Mouse (Mus musculus) heart, embryonic 10.5 days (tissue): ENCODE results near the gene Mcts2. TPM values are rescaled to one million over a fixed set of nuclear protein-coding genes. Genes with fewer than 3 reads are reported as not detected.

Experiments used
- DNase-seq: peaks from one replicate; pipeline ENCODE4 v3.0.0-alpha.2; 2017; ENCODE audit warnings: low spot score
- H3K27ac ChIP-seq: fragments of 300-500 bp; sonication (generic); 2 replicates; pipeline ENCODE4 v1.5.1; 2016; ENCODE audit warnings: mild to moderate bottlenecking
- H3K27me3 ChIP-seq: fragments of 300-500 bp; sonication (generic); 2 replicates; pipeline ENCODE4 v1.6.1; 2016; ENCODE audit warnings: mild to moderate bottlenecking; ENCODE audit not compliant: poor library complexity, insufficient read depth, severe bottlenecking
- H3K36me3 ChIP-seq: fragments of 300-500 bp; sonication (generic); 2 replicates; pipeline ENCODE4 v1.6.1; 2016; ENCODE audit warnings: mild to moderate bottlenecking, moderate library complexity
- H3K4me1 ChIP-seq: fragments of 300-500 bp; sonication (generic); 2 replicates; pipeline ENCODE4 v1.6.1; 2016; ENCODE audit warnings: mild to moderate bottlenecking
- H3K4me3 ChIP-seq: fragments of 300-500 bp; sonication (generic); 2 replicates; pipeline ENCODE4 v1.5.1; 2016; ENCODE audit warnings: mild to moderate bottlenecking, moderate library complexity
- H3K9me3 ChIP-seq: fragments of 300-500 bp; sonication (generic); 2 replicates; pipeline ENCODE4 v1.6.1; 2016; ENCODE audit warnings: mild to moderate bottlenecking, moderate library complexity
- WGBS: fragments of 180-500 bp; shearing (Covaris S2); methylation state at CpG from one replicate; pipeline ENCODE4 v1.1.7; 2016; 5-methylcytosine and 5-hydroxymethylcytosine counted together
- polyA plus RNA-seq: library from polyadenylated mRNA; unstranded; fragments of >200 nt; fragmentation: Nextera tagmentation; extraction: Ambion mirVana; gene quantifications from 2 replicates; pipeline ENCODE4 v1.2.1, GENCODE M21; 2016

The Mcts2 gene
- polyA plus RNA-seq, 1 experiment from 2014 or later = 33.2 TPM

DNA sequence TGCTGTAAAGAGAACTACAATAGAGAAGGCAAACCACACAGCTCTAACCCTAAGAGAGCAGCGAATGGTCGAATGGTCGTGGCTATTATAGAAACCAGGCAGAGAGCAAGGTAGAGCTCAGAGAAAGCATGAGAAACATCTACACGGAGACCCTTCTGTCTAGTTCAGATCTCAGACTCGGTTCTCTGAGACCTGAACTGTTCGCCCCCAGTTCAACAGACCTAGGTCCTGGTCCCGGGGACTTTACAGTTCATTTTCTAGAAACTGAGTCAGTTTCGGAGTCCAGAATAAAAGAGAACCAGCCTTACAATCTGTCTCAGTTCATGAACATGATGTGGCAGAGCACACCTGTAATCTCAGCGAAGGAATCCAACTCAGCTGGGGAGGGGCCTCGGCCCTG is 47.7 kb downstream of the Mcts2 start:
- peak overlapping the region; percentile 97 for H3K27ac ChIP-seq
- 12% methylated on average over 10 of the region's 10 CpGs for WGBS
- peaks cover 81% of the 10 kb centered on the region for H3K4me1 ChIP-seq
- H3K27me3 ChIP-seq = no peaks in the 10 kb centered on the region
- no peak for DNase-seq
- no peaks in the 10 kb centered on the region for H3K9me3 ChIP-seq
- peak overlapping the region; percentile 87 for H3K4me3 ChIP-seq
- peaks cover 8% of the 10 kb centered on the region for H3K36me3 ChIP-seq

DNA sequence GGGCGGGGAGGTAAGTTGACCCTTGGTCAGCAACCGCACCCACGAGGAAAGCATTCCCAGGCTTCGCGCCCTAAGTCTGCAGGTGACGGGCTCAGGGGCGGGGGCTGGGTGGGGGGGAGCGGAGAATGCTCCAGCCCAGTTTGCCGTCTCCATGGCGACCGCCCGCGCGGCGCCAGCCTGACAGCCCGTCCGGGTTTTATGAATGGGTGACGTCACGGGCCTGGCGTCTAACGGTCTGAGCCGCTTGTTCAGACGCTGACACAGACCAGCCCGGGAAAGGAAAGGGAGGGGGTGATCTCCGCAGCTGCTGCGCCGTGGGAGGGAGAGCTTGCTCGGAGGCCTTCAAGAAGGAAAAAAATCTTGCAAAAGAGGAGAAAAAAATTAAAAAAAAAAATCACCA is 48.1 kb downstream of the Mcts2 start:
- H3K4me1 ChIP-seq = peaks cover 81% of the 10 kb centered on the region
- WGBS = under 1% methylated on average over 28 of the region's 28 CpGs
- no peaks in the 10 kb centered on the region for H3K9me3 ChIP-seq
- H3K4me3 ChIP-seq = peak overlapping the region; percentile 87
- peak; percentile 98 for DNase-seq
- H3K36me3 ChIP-seq = peaks cover 8% of the 10 kb centered on the region
- no peaks in the 10 kb centered on the region for H3K27me3 ChIP-seq
- H3K27ac ChIP-seq = peak overlapping the region; percentile 97

DNA sequence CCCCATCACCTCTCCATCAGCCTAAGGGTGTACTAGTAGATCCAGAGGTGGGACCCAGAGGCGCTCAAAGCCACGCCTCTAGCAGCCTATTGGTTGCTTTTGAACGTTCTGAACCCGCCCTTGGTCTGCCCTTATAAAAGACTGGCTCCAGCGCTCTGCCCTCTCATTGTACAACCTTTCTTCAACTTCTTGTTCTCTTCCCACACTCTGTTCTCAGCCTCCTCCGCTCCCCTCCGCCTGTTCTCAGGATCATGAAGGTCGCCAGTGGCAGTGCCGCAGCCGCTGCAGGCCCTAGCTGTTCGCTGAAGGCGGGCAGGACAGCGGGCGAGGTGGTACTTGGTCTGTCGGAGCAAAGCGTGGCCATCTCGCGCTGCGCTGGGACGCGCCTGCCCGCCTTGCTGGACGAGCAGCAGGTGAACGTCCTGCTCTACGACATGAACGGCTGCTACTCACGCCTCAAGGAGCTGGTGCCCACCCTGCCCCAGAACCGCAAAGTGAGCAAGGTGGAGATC is 49.3 kb downstream of the Mcts2 start, which contains the start of gene Id1:
Id1 (plus strand) TSS at position 162 of the 512 bp plus-strand sequence.
- Histone ChIP-seq H3K4me1 (peaks cover 81% of the 10 kb centered on the region), H3K27me3 (no peaks in the 10 kb centered on the region), H3K27ac (peak within 1 kb of the TSS; percentile 97), H3K36me3 (peaks cover 8% of the 10 kb centered on the region), H3K4me3 (peak within 1 kb of the TSS; percentile 87), H3K9me3 (no peaks in the 10 kb centered on the region)
- WGBS = under 1% methylated on average over 28 of the region's 28 CpGs
- DNase-seq = peak; percentile 97

DNA sequence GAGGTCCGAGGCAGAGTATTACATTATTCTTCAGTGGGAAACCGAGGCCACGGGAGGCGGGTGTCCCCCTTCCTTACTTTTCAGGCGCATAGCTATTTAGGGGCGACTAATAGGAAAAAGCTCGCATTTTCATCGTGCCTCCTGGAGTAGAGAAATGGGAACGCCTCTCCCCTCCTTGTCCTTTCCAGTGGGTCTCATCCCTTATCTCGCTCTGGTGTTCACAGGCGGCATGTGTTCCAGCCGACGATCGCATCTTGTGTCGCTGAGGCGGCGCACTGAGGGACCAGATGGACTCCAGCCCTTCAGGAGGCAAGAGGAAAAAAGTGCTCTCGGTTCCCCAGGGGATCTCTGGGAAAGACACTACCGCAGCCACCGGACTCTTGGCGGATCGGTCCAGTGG is 49.9 kb downstream of the Mcts2 start:
- peak; percentile 86 for DNase-seq
- no peaks in the 10 kb centered on the region for H3K27me3 ChIP-seq
- H3K4me3 ChIP-seq = peak overlapping the region; percentile 87
- peaks cover 8% of the 10 kb centered on the region for H3K36me3 ChIP-seq
- under 1% methylated on average over 22 of the region's 22 CpGs for WGBS
- H3K9me3 ChIP-seq = no peaks in the 10 kb centered on the region
- H3K4me1 ChIP-seq = peaks cover 84% of the 10 kb centered on the region
- H3K27ac ChIP-seq = peak overlapping the region; percentile 97

Other genes starting within 250 kb of the Mcts2 start
- not detected in 2 replicates for gene Defb23, start 222.4 kb upstream of the Mcts2 start, polyA plus RNA-seq
- not detected in 2 replicates for gene Defb20, start 210.0 kb upstream of the Mcts2 start, polyA plus RNA-seq
- not detected in 2 replicates for gene Defb22, start 196.9 kb upstream of the Mcts2 start, polyA plus RNA-seq
- gene Defb26, start 175.3 kb upstream of the Mcts2 start, polyA plus RNA-seq = not detected in 2 replicates
- gene Defb28, start 168.8 kb upstream of the Mcts2 start, polyA plus RNA-seq = not detected in 2 replicates
- not detected in 2 replicates for gene Defb29, start 146.9 kb upstream of the Mcts2 start, polyA plus RNA-seq
- not detected in 2 replicates for gene Gm17416, start 117.7 kb upstream of the Mcts2 start, polyA plus RNA-seq
- gene Defb21, start 114.3 kb upstream of the Mcts2 start, polyA plus RNA-seq = not detected in 2 replicates
- 0.40 and 0.58 TPM in 2 replicates for gene Defb19, start 106.7 kb upstream of the Mcts2 start, polyA plus RNA-seq
- gene Defb45, start 87.6 kb upstream of the Mcts2 start, polyA plus RNA-seq = not detected in 2 replicates
- not detected in 2 replicates for gene Defb36, start 82.7 kb upstream of the Mcts2 start, polyA plus RNA-seq
- gene Defb25, start 64.0 kb upstream of the Mcts2 start, polyA plus RNA-seq = 0.67 TPM in 1 of 2 replicates, not detected in the other
- gene Rem1, start 60.1 kb upstream of the Mcts2 start, polyA plus RNA-seq = 4.9 and 5.1 TPM in 2 replicates
- gene H13, start 17.6 kb upstream of the Mcts2 start, polyA plus RNA-seq = 84.1 and 103 TPM in 2 replicates
- gene Id1, start 49.2 kb downstream of the Mcts2 start, polyA plus RNA-seq = 92.5 and 124 TPM in 2 replicates
- 18.8 and 21.1 TPM in 2 replicates for gene Cox4i2, start 67.1 kb downstream of the Mcts2 start, polyA plus RNA-seq
- gene Bcl2l1, start 144.7 kb downstream of the Mcts2 start, polyA plus RNA-seq = 72.8 and 76.2 TPM in 2 replicates
- gene Tpx2, start 160.9 kb downstream of the Mcts2 start, polyA plus RNA-seq = 74.7 and 97.0 TPM in 2 replicates
- gene Mylk2, start 224.3 kb downstream of the Mcts2 start, polyA plus RNA-seq = 0.05 and 0.07 TPM in 2 replicates
- 0.21 and 0.36 TPM in 2 replicates for gene Foxs1, start 246.2 kb downstream of the Mcts2 start, polyA plus RNA-seq